Mouse (Mus musculus): ENCODE data around the gene Kcnh8.

The Kcnh8 gene

DNA sequence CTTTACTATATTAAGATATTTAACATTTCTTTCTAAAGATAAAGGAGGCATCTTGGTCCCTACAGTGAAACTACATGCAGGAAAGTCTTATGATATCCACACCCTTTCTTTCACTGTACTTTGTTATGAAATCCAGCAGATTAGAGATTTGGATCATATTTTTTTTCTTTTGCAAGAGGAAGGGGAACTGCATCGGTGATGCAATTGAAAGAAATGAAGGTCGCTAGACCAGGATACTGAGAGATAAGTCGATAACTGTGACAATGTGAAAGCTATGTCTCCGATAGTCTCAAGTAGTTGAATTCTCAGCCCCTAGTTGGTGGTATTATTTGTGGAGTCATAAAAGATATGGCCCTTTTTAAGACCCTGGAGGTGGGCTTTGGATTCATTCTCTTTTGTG, 227.2 kb downstream of the Kcnh8 start:
- DNase-seq (ENCODE audit: low read depth) = no peak

DNA sequence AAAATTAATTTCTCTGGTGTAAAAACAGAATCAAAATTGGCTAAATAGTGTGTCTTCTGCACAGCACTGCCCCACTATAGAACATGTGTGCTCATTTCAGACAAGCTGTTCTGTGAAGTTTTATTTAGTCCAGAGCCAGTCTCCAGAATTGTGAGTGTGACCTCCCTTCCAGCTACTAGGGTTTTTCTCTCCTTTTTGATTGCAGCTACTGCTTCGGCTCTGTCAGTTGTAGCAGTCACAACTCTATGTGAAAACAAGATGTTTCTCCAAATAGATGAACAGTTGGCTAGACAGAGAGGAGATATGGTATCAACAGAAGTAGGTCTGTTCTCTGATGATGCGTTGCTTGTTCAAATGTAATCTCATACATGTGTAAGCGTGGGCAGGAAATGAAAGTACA, 270.7 kb downstream of the Kcnh8 start:
- DNase-seq (ENCODE audit: low read depth) = no peak

DNA sequence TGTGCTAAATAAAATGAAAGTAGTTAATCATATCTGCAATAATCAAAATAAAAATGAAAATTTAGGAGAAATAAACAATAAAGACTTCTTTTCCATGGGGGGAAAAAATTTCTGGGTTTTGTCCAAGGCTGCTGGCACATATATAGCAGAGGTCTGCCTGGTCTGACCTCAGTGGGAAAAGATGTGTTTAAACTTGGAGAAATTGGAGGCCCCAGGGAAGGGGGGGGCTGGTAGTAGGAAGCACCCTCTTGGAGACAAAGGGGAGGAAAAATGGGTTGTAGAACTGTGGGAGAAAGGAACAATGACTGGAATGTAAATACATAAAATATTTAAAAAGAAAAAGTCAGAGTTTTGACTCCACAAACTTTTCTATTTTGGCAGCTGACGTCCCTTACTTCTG, 276.5 kb downstream of the Kcnh8 start:
- no peak for DNase-seq (ENCODE audit: low read depth)

DNA sequence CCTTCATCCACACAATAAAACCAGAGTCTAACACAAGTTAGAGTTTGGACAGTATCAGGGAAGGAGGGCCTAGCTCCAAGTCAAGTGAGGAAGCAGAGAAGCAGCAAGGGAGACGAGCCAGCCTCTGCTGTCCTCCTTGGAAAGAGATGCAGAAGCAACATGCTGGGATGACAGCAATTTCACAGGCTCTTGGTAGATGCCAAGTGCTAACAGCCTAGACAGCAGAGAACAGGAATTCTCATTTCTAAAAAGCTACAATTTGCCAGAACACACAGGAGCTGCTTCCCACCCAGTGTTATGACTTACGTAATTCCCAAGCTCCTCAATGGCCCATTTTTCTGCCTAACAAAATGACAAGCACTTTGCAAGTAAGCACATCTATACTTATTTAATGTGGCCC, 277.5 kb downstream of the Kcnh8 start:
- no peak for DNase-seq (ENCODE audit: low read depth)

DNA sequence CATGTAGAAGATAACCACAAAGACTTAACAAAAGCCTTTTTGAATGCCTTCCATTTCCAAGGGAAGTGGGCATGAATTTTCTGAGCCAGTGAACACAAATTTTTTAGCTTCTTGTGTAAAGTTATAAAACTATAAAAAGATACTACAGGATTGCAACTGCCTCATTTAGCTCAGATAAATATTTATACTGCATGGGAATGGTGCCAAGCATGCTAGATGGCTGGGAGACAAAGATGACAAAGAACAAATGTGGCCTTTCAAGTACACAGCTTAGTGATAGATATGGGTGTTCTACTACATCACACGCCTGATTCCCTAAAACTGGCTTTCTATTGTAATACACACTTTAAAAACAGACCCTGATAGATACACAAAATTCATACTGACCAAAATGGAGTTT, 282.7 kb downstream of the Kcnh8 start:
- DNase-seq (ENCODE audit: low read depth) = no peak

DNA sequence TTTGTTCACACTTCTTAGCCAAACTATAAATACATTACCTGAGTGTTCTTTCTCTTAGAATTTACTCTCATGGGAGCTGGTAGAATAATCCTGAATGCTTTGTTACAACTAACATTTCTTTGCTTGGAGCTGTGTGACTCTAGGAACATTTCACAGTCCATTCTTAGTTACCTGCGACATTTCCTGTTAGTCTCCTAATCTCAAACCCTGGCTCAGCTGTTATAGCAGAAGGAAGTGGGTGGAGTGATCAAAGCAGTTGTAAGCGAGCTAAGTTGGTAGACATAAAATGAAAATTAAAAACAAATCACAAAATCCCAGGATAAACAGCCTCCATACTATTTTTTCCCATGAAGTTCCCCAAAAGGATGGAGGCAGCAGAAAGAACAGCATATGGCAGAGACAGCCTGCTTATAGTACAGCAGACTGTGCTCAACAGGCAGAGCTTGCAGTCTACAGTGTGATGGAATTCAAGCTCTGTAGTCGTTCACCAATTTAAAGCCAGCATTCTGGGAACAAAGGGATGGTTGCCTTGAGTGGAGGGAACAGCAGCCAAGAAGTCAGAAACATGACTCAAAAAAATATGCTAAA, 318.1 kb downstream of the Kcnh8 start:
- no peak for DNase-seq (ENCODE audit: low read depth)

DNA sequence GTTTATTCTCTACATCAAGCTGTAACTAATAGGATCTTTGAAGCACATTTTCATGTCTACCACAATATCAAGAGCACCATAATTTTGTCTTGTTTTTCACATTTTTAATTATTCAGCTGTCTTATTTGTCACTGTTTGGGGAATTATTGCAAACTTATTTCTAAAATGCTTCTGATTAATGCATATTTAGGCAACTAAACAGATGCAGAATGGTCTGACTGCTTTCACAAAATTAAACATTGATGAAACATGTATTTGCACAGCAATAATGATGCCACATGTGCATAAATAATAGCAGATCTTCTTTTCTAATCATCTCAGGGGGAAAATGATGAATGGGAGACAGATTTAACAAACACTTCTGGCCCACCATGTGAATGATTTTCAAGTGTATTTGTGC, 341.5 kb downstream of the Kcnh8 start:
- DNase-seq (ENCODE audit: low read depth) = no peak

DNA sequence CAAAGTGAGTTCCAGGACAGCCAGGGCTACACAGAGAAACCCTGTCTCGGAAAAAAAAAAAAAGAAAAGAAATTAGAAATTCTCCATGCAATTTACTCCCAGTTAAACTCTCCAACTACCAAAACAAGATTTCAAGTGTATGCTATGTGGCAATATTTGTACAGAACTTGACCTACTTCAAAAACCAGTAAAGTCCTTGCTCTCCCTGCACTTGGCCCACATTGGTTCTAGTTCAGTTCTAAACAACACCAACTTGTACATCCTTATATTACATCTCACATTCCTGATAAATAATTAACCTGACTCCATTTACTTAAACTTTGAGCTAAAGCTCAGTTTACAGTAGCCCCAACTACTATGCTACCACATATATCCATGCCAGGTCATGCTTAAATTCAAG, 370.2 kb downstream of the Kcnh8 start:
- no peak for DNase-seq (ENCODE audit: low read depth)

DNA sequence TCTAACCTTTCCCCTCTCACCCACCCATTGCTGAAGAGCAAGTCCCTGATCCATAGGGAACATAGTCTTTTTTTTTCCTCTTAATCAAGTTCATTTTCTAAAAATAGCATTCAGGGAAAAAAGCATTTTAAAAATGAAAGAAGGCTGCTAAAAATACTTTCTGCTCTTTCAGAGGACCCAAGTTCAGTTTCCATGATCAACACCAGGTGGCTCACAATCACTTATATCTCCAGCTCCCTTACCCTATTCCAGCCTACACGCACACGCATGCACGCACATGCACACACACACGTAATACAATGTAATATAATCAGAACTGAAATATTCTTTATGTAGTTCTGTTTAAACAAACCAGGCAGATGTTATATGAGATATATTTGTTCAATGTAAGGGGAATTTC, 378.4 kb downstream of the Kcnh8 start:
- no peak for DNase-seq (ENCODE audit: low read depth)

Measured in induced T-regulatory cell, adult 2 months (primary cell).